Mouse (Mus musculus) thymus, adult 2 months (tissue): ENCODE results near the gene Sf3b4.

Source experiments
- CTCF ChIP-seq: fragments of 200-500 bp; IDR thresholded peaks from 2 replicates; pipeline ENCODE4 v1.5.1; 2012; ENCODE audit warnings: mild to moderate bottlenecking, control low read depth, low read length, moderate library complexity, borderline replicate concordance; ENCODE audit not compliant: control insufficient read depth, poor library complexity, insufficient read depth; ENCODE audit errors: extremely low read depth
- POLR2A ChIP-seq: fragments of 200-500 bp; IDR thresholded peaks from 2 replicates; pipeline ENCODE4 v1.6.1; 2012; ENCODE audit warnings: mild to moderate bottlenecking, low read length, control low read depth, moderate library complexity; ENCODE audit not compliant: control insufficient read depth, poor library complexity, insufficient read depth; ENCODE audit errors: extremely low read depth

- no peak for TF ChIP-seq CTCF
- TF ChIP-seq POLR2A, result no peak
Measured at GRCm38 (mm10) chr3:96163040-96163439, 9.1 kb upstream of the Sf3b4 start.
